Mouse (Mus musculus) fat pad, adult 2 months (tissue): ENCODE data around the gene Palb2.
"Not testable (repeated sequence)": the region's sequence is repeated elsewhere in the genome, so short reads cannot be mapped to it uniquely, and the experiment has no call there.

Source experiments
- DNase-seq: peaks from one replicate; pipeline ENCODE4 v3.0.0-alpha.2; 2011; ENCODE audit warnings: low read depth, low spot score; ENCODE audit errors: extremely low read depth

Gene Palb2

GRCm38 (mm10) chr7:122101014-122101746, 31.6 kb downstream of the Palb2 start:
- not testable (repeated sequence) for DNase-seq

DNA sequence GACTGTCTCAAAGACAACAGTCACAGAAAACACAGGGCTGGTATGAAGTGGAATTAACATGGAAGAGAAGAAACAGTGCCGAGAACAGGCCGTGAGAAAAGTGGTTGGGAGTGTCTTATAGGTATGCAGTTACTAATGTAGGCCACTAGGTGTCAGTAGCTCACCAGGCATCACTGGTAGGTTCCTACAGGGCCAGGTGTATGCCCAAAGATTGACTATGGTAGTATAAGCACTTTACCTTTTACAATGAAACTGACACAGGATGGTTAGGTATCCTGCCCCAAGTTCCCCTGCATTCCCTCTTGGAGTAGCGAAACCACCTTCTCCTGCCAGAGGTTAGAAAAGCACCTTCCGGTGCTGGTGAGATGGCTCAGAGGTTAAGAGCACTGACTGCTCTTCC, 33.6 kb downstream of the Palb2 start:
- DNase-seq, result no peak

DNA sequence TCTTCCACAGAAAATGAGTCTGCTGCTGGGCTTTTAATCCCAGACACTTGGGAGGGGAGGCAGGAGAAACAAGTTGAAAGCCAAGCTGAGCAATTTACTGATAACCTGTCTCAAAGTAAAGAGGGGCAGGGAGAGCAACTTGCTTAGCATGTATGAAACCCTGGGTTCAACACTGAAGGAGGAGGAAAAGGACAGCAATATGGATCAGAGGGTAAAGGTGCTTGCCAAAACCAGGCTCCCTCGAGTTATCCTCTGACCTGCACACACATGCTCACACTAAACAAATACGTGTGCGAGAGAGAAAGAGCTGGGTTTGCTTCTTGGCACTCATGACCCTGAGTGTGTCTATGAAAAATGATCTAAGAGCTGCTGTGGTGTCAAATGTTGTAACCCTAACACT, 34.8 kb downstream of the Palb2 start:
- no peak for DNase-seq

DNA sequence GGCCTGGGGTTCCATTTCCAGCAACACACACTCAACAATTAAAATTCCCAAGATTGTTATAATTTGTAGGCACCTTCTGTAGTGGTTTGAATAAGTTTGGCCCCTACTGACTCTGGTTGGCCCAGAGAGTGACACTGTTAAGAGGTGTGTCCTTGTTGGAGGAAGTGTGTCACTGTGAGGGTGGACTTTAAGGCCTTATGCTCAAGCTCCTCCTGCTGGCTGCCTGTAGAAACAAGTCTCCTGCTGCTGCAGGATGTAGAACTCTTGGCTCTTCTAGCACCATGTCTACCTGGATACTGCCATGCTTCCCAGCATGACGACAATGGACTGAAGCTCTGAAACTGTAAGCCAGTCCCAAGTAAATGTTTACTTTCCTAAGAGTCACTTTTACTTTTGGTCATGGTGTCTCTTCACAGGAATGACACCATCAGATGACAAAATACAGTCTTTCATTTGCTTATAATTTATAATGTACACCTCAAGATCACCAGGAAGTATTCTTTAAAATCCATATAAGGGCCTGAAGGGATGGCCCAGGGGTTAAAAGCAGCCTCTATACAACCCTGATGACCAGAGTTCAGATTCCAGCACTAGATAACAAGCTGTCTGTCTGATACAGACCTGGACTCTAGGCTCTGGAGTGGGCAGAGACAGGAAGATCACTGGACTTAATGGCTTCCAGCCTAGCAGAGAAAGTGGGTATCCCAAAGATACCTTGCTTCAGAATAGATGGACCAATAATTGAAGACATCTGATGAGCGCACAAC, 38.0 kb downstream of the Palb2 start:
- DNase-seq, result no peak

DNA sequence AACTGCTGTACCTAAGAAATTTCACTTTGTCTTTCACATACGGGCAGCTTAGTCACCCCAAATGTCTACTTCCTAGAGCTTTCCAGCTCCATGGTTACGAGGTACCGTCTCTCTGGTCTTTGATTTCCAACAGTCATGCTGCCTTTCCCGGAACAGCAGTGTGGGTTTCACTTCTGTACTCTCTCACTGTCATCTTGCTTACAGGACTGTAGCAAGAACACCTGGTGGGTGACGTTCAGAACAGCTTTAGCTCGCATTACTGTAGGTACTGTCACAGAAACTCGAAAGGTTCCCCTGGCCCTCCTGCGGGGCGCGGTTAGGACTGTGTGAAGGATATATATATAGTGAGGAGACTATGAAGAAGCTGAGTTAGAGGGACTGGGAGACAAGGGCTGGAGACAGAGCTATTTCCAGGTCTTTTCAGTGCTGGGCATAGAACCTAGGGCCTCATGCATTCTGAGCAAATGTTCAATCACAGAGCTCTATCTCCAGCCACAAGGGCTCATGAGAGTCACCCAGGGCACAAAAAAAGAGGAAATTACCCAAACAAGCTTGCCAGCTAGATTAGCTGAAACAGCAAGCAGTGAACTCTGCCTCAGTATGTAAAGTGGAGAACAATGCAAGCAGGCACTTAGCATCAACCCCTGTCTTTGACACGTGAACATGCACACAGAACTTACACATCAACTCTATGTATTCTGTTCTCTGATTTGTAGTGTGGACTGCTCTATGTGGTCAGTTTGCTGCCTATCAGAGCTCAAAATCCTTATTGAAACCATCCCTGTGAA, 45.4 kb downstream of the Palb2 start:
- no peak for DNase-seq

GRCm38 (mm10) chr7:122081071-122081470, 51.7 kb downstream of the Palb2 start:
- DNase-seq, result no peak

DNA sequence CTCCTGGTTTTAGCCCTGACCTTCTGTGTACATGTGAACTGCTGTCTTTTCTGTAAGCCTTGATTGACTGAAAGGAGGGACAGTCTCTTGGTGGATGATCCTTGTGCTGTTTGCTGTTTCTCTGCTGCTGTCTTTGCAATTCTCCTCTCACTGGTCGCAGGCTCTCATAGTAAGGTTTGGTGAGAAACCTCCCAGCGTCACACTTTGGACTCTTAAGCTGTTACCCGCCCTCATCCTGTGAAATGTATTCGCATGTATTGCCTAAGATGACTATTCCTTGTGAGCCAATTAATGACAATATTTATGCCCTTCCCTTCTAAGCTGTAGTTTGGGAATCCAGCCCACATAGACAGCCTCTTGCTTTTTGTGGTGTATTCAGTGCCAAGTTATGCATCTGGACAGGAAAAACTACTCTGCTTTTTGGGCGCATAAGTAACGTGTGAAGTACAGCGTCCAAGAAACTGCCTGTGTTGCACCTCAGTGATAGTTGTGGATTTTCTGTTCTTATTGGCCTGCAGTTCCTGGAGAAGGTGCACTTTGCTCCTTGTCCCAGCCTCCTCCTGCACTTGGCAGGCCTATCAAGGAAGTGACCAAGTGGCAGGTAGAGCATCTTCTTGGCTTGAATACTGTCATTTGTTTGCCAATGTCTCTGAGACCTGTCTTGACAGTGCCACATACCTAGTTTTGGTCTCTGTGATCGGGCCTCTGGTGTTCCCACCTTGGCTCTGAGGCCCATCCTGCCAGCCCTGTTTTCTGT, 52.8 kb downstream of the Palb2 start:
- peak; percentile 96 for DNase-seq

GRCm38 (mm10) chr7:122074374-122074773, 58.4 kb downstream of the Palb2 start:
- no peak for DNase-seq

GRCm38 (mm10) chr7:122067517-122068381, 65.0 kb downstream of the Palb2 start:
- no peak for DNase-seq

DNA sequence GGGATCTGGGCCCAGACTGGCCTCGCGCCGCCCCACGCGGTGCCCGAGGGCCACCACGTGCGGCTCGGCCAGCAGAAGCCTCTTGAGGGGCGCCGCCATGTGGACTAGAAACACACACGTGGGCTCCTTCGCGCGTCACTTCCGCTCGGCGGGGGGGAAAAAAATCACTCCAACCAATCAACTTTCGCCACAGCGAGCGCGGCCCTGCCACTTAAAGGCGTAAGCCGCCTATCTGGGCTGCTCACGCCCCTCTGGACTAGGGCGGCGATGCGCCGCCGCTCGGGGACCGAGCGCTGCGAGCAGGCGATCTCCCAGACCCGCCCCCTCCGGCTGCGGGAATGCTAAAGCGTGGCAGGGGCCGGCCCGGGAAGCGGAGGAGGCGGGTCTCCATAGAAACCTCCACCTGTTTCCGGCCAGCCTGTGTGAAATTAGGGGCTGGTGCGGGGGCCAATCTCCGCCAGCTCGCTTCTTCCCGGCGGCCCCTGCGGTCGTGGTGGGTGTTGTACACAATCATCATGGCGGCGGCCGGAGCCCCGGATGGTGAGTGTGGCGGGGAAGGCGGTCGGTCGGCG, 65.8 kb downstream of the Palb2 start, which contains the start of the genes Ubfd1 and Ears2:
Gene Ubfd1, plus strand, starts transcription at position 231 of the 572 bp plus-strand sequence.
Gene Ears2, minus strand, starts transcription at position 319 of the 572 bp plus-strand sequence.
- DNase-seq, result no peak

DNA sequence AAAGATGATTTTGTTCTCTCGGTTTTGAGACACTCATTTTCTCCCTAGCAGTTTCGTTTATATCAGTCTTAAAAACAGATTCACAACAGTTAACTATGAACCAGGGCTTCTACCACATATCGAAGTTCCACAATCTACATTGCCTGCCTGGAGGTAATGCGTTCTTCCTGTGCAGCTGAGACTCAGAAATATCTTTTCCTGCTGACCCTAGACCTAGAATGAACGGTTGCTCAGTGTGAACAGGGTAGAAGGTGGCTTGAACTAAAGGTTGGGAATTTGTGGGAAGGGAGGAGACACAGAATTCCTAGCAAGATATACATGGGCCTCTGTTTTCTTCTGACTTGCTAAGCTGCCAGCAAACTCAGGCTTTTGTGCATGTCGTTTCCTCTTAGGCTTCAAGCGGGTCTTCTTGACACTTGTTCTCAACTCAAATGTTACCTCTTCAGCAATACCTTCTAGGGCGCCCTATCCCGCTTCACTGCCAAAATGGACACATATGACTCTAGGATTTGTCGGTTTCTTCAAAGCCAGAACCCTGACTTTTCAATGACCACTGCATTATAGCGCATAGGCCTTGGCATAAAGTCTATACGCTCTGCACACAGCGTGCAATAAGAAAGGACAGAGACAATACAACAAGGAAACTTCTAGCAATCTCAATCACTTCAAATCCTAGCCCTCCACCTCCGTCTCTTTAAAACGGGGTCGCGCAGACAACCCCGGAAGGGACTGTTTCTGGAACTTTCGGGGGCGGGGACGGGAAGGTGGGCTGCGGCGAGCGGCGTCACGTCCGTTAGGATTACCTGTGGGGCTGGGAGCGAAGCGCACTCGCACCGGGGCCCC, 66.5 kb downstream of the Palb2 start:
- no peak for DNase-seq

- DNase-seq, result no peak
Measured at GRCm38 (mm10) chr7:122065656-122066055, 67.1 kb downstream of the Palb2 start.
